Mouse (Mus musculus) heart, embryonic 10.5 days (tissue): ENCODE measurements at regions not wholly inside any gene's neighbourhood (a gene's known extent, or its start where the extent isn't known, plus 50 kb on each side); places are given as distances from the start of the nearest gene placed in this dataset.
"Not testable (repeated sequence)": the region's sequence is repeated elsewhere in the genome, so short reads cannot be mapped to it uniquely, and the experiment has no call there.

Experiments used
- DNase-seq: peaks from one replicate; pipeline ENCODE4 v3.0.0-alpha.2; 2017; ENCODE audit warnings: low spot score
- H3K27ac ChIP-seq: fragments of 300-500 bp; sonication (generic); 2 replicates; pipeline ENCODE4 v1.5.1; 2016; ENCODE audit warnings: mild to moderate bottlenecking
- H3K27me3 ChIP-seq: fragments of 300-500 bp; sonication (generic); 2 replicates; pipeline ENCODE4 v1.6.1; 2016; ENCODE audit warnings: mild to moderate bottlenecking; ENCODE audit not compliant: poor library complexity, insufficient read depth, severe bottlenecking
- H3K36me3 ChIP-seq: fragments of 300-500 bp; sonication (generic); 2 replicates; pipeline ENCODE4 v1.6.1; 2016; ENCODE audit warnings: mild to moderate bottlenecking, moderate library complexity
- H3K4me1 ChIP-seq: fragments of 300-500 bp; sonication (generic); 2 replicates; pipeline ENCODE4 v1.6.1; 2016; ENCODE audit warnings: mild to moderate bottlenecking
- H3K4me3 ChIP-seq: fragments of 300-500 bp; sonication (generic); 2 replicates; pipeline ENCODE4 v1.5.1; 2016; ENCODE audit warnings: mild to moderate bottlenecking, moderate library complexity
- H3K9me3 ChIP-seq: fragments of 300-500 bp; sonication (generic); 2 replicates; pipeline ENCODE4 v1.6.1; 2016; ENCODE audit warnings: mild to moderate bottlenecking, moderate library complexity
- WGBS: fragments of 180-500 bp; shearing (Covaris S2); methylation state at CpG from one replicate; pipeline ENCODE4 v1.1.7; 2016; 5-methylcytosine and 5-hydroxymethylcytosine counted together

DNA sequence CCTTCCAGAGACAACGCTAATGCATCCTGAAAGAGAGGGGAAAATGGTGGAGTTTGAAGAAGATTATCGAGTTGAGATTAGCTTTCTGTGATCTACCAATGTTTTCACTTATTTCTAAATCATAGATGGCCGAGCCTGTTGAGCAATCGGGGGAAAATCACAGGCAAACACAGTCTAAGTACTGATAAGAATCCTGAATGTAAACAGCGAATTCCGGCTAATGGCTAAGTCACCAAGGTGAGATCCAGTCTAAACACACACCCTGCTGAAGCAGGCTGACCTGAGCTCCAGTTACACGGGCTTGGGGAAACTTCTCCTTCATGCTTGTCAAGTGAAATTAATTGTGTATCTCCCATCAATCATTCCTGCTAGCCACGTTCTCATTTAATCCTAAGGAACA is 103.4 kb downstream of the Sox2 start:
- no peaks in the 10 kb centered on the region for H3K9me3 ChIP-seq
- 31% methylated on average over 8 of the region's 8 CpGs for WGBS
- H3K4me3 ChIP-seq, result no peak overlapping the region
- no peaks in the 10 kb centered on the region for H3K27me3 ChIP-seq
- no peak for DNase-seq
- no peaks in the 10 kb centered on the region for H3K36me3 ChIP-seq
- H3K4me1 ChIP-seq, result no peaks in the 10 kb centered on the region
- no peak overlapping the region for H3K27ac ChIP-seq

DNA sequence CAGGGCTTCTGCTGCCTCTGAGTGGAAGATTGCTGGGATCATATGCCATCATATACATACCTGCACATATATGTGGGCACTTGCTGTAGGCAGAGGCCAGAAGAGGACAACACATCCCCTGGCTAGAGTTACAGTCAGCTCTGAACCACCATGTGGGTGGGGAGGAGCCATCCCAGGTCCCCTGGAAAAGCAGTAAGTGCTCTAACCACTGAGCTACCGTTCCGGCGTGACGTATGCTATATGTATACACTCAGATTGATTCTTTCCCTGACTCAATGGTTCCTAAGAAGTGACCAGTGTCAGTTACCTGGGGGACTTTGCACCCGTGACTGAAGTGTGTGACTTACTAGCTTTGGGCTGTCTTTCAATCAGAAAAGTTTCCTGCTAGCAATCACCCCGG is 104.6 kb downstream of the Sox2 start:
- 85% methylated on average over 6 of the region's 6 CpGs for WGBS
- DNase-seq, result no peak
- H3K36me3 ChIP-seq, result no peaks in the 10 kb centered on the region
- no peaks in the 10 kb centered on the region for H3K27me3 ChIP-seq
- no peak overlapping the region for H3K27ac ChIP-seq
- no peak overlapping the region for H3K4me3 ChIP-seq
- no peaks in the 10 kb centered on the region for H3K9me3 ChIP-seq
- no peaks in the 10 kb centered on the region for H3K4me1 ChIP-seq

DNA sequence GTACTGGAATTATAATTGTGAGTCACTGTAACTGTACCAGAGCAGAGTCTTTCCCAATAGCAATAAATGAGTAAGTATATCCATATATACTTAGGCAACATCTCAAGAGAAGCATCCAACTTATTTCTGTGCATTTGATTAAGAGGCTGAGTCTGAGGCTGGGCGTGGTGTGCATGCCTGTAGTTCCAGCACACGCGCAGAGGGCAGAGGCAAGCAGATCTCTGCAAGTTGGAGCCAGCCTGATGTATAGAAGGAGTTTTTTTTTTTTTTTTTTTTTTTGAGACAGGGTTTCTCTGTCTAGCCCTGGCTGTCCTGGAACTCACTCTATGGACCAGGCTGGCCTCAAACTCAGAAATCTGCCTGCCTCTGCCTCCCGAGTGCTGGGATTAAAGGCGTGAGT is 105.1 kb downstream of the Sox2 start:
- H3K36me3 ChIP-seq, result not testable (repeated sequence)

DNA sequence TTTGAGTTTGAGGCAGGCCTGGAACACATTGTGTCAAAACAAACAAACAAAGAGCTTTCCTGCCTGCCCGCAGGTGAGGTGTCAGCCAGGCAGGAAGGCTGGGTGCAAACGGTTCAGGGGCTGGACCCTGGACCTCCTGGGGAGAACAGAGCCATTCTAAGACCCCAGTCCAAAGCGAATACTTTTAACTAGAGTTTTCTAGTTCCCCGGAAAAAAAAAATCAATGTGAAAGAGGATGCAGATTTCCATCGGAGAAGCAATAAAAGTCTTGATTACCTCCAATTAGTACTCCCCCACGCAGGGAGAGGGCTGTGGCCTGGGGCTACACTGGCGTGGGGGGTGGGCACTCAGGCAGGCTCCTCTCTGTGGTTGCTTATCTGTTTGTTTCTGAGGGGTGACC is 106.4 kb downstream of the Sox2 start:
- 17% methylated on average over 7 of the region's 7 CpGs for WGBS
- H3K27ac ChIP-seq, result no peak overlapping the region
- H3K27me3 ChIP-seq, result no peaks in the 10 kb centered on the region
- no peaks in the 10 kb centered on the region for H3K36me3 ChIP-seq
- H3K4me3 ChIP-seq, result no peak overlapping the region
- DNase-seq, result no peak
- no peaks in the 10 kb centered on the region for H3K9me3 ChIP-seq
- no peaks in the 10 kb centered on the region for H3K4me1 ChIP-seq

More for the DNA sequence above, 105.1 kb downstream of the Sox2 start:
- not testable (repeated sequence) for H3K27me3 ChIP-seq, H3K4me3 ChIP-seq, H3K9me3 ChIP-seq, DNase-seq, H3K4me1 ChIP-seq, H3K27ac ChIP-seq
- 88% methylated on average over 5 of the region's 5 CpGs for WGBS

DNA sequence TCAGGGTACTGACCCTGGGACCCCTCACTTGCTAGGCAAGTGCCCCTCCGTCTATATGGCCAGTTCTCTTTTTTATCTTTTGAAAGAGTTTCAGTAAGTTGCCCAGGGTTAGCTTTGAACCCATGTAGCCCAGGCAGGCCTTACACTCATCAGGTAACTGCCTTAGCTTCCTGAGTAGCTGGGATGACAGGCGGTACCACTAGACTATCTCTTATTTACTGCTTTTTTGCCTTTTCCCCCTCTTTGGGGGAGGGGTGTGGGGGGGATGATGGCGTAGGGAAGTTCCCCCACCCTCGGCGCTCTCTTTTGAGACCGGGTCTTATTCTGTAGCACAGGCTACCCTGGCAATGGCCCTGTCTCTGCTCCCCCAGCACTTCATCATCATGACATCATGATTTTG is 106.9 kb downstream of the Sox2 start:
- DNase-seq, result no peak
- H3K27ac ChIP-seq, result no peak overlapping the region
- 59% methylated on average over 6 of the region's 6 CpGs for WGBS
- H3K9me3 ChIP-seq, result no peaks in the 10 kb centered on the region
- no peaks in the 10 kb centered on the region for H3K4me1 ChIP-seq
- H3K36me3 ChIP-seq, result no peaks in the 10 kb centered on the region
- H3K4me3 ChIP-seq, result no peak overlapping the region
- H3K27me3 ChIP-seq, result no peaks in the 10 kb centered on the region

DNA sequence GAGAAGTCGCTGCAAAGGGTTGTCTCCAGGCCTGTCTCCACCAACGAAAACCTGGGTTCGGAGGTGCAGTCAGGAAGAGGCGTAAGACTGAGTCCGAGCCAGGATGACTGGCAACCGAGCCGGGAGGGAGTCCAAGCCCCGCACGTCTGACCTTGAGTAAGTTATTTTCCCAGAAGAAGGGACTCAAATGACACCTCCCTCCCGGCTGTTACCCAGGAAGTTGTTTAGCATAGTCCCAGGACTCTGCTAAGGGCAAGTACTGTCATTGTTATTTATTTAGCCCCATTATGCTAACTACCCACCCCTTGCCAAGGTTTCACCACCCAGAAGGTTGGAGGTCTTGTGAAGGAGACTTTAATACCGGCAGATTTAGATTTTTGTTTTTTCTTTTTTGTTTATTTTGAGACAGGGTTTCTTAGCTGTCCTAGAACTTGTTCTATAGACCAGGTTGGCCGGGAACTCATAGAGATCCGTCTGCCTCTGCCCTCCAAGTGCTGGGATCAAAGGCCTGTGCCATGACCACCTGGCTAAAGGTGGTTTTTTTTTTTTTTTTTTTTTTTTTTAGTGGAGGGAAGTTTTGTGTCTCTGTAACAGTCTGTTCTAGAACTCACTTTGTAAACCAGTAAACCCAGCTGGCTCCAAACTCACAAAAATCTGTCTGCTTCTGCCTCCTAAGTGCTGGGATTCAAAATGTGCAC is 107.8 kb downstream of the Sox2 start:
- no peaks in the 10 kb centered on the region for H3K9me3 ChIP-seq
- DNase-seq, result no peak
- H3K27ac ChIP-seq, result no peak overlapping the region
- no peaks in the 10 kb centered on the region for H3K27me3 ChIP-seq
- H3K36me3 ChIP-seq, result no peaks in the 10 kb centered on the region
- 27% methylated on average over 13 of the region's 13 CpGs for WGBS
- H3K4me1 ChIP-seq, result no peaks in the 10 kb centered on the region
- H3K4me3 ChIP-seq, result no peak overlapping the region

DNA sequence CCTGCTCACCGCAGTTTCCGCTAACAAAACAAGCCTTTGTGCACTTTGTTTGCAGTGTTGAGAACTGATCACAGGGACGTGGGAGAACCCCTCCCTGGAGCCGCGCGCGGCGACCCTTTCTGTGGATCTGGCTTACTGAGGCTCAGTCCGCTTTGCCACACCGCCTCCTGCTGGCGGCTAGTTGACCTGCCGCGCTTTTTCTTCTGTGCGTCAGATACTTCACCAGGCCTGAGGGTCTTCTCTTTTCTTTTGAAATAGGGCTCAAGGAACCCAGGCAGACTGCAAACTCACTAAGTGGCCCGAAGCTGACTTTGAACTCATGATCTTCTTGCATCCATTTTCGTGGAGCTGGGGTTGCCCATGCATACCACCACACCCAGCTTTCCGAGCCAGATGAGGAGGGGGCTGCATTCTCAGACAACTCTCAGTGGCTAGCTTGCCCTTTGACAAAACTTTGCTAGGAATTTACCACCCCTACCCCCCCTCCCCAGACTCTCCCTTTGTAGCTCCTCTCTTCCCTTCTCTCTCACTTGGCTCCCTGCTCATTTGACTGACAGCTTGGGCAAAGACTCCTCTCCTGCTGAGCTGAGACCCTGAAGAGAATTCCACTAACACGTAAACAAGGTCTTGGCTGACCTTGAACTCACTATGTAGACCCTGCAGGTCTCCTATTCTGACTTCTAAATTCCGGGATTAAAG is 109.9 kb downstream of the Sox2 start:
- 60% methylated on average over 19 of the region's 19 CpGs for WGBS
- no peak overlapping the region for H3K27ac ChIP-seq
- H3K36me3 ChIP-seq, result no peaks in the 10 kb centered on the region

DNA sequence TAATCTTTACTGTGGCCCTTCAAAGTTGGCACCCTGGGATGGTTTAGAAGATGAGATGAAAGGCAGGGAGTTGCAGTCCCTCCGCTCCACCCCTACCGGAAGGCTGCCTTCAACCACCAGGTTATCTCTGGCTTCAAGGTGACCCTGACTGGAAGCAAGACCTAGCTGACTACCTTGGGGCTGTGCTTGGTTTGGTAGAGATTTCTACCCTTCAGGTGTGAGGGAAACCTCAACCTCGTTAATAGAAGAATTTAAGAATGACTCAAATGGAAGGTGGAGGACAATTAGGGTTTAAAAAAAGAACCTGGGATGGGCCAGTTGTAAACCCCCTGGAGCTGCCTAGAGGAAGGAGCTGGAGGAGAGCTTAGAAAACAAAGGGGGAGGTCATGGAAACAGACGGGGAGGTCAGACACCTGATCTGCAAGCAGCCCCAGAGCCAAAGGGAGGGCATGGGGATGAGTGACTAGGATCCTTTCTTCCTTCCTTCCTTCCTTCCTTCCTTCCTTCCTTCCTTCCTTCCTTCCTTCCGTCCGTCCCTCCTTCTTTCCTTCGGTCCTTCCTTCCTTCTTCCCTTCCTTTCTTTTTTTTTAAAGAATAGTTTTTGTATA is 111.1 kb downstream of the Sox2 start:
- 70% methylated on average over 7 of the region's 7 CpGs for WGBS

More for the DNA sequence above, 109.9 kb downstream of the Sox2 start:
- no peak overlapping the region for H3K4me3 ChIP-seq
- H3K4me1 ChIP-seq, result no peaks in the 10 kb centered on the region
- no peaks in the 10 kb centered on the region; the same call in 1 of the 2 replicates for H3K27me3 ChIP-seq
- H3K9me3 ChIP-seq, result no peaks in the 10 kb centered on the region
- no peak for DNase-seq

DNA sequence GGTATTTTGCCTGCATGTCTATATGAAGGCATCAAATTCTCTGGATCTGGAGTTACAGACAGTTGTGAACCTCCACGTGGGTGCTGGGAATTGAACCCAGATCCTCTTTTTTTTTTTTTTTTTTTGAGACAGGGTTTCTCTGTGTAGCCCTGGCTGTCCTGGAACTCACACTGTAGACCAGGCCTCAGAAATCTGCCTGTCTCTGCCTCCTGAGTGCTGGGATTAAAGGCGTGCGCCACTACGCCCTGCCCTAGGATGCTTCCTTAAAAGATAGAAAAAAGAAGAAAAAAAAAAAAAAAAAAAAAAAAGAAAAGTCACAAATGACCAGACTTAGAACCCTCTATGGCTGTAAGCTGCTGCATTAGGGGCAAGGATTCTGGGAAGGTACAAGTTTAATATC is 111.6 kb downstream of the Sox2 start:
- H3K27me3 ChIP-seq, result no peaks in the 10 kb centered on the region; the same call in 1 of the 2 replicates
- no peaks in the 10 kb centered on the region for H3K4me1 ChIP-seq
- WGBS, result 89% methylated on average over 4 of the region's 4 CpGs
- no peak overlapping the region for H3K27ac ChIP-seq
- H3K4me3 ChIP-seq, result no peak overlapping the region
- H3K9me3 ChIP-seq, result no peaks in the 10 kb centered on the region
- no peak for DNase-seq
- H3K36me3 ChIP-seq, result no peaks in the 10 kb centered on the region

More for the DNA sequence above, 111.1 kb downstream of the Sox2 start:
- Histone ChIP-seq H3K4me1 (no peaks in the 10 kb centered on the region), H3K9me3 (no peaks in the 10 kb centered on the region), H3K27me3 (no peaks in the 10 kb centered on the region; the same call in 1 of the 2 replicates), H3K27ac (no peak overlapping the region), H3K4me3 (no peak overlapping the region), H3K36me3 (no peaks in the 10 kb centered on the region)
- no peak for DNase-seq

DNA sequence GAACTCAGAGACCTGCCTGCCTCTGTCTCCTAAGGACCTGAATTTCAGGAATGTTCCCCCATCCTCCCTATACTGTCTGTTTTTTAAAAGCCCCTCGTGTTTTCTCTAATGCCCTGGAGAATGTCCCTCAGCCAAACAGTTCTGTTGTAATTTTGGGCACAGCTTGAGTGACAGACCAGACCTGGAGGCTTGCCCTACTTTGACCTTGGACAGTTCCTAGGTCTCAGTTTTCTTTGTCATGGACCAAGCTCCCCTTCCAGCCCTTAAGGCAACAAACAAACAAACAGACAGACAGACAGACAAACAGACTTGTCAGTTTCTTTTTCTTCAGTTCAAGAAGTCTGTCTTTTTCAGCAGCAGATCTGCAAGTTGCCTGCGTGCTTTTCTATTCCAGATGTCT is 114.4 kb downstream of the Sox2 start:
- Histone ChIP-seq H3K4me3 (no peak overlapping the region), H3K9me3 (no peaks in the 10 kb centered on the region), H3K4me1 (no peaks in the 10 kb centered on the region), H3K27me3 (no peaks in the 10 kb centered on the region; the same call in 1 of the 2 replicates), H3K36me3 (no peaks in the 10 kb centered on the region), H3K27ac (no peak overlapping the region)
- no peak for DNase-seq
- WGBS, result 60% methylated on average over 2 of the region's 2 CpGs

DNA sequence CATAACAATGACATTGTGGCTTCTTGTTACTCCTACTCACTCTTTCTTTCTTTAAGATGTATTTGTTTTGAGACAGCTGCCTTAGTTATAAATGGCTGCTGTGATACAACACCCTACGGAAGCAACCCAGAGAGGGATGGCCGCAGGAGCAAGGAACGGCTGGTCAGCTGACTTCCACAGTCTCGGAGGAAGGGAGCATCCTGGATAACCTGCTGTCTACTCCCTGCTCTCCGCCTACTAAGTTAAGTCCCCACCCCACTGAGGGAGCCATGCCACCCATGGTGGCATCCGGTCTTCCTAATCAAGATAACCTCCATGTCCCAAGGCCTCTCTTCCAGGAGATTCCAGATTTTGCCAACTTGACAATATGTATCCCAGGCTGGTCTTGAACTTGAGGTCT is 114.9 kb downstream of the Sox2 start:
- Histone ChIP-seq H3K27ac (no peak overlapping the region), H3K4me1 (no peaks in the 10 kb centered on the region), H3K36me3 (no peaks in the 10 kb centered on the region), H3K27me3 (no peaks in the 10 kb centered on the region; the same call in 1 of the 2 replicates), H3K9me3 (no peaks in the 10 kb centered on the region), H3K4me3 (no peak overlapping the region)
- no peak for DNase-seq
- WGBS, result 70% methylated on average over 6 of the region's 6 CpGs

DNA sequence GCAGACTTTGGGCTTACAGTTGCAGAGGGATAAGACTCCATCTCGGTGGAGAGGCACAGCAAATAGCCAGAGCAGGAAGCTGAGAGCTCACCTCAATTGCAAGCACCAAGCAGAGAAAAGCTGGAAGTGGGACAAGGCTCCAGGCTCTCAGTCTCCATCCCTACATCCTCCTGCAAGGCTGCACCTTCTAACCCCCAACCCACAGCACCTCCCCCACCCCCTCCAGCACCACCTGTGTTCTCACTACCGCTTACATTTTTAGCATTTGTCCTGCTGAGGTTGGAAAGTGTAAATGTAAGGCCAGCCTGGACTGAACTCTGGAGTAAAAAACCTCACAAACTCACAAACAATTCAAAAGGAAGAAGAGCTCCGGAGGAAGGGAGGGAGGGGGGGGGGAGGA is 119.6 kb downstream of the Sox2 start:
- H3K4me3 ChIP-seq, result no peak overlapping the region
- DNase-seq, result no peak
- peaks cover 6% of the 10 kb centered on the region; the same call in 1 of the 2 replicates for H3K4me1 ChIP-seq
- no peaks in the 10 kb centered on the region for H3K9me3 ChIP-seq
- peaks cover 7% of the 10 kb centered on the region; the same call in 1 of the 2 replicates for H3K27me3 ChIP-seq
- H3K27ac ChIP-seq, result no peak overlapping the region
- H3K36me3 ChIP-seq, result no peaks in the 10 kb centered on the region
- WGBS, result 32% methylated on average over 2 of the region's 3 CpGs

DNA sequence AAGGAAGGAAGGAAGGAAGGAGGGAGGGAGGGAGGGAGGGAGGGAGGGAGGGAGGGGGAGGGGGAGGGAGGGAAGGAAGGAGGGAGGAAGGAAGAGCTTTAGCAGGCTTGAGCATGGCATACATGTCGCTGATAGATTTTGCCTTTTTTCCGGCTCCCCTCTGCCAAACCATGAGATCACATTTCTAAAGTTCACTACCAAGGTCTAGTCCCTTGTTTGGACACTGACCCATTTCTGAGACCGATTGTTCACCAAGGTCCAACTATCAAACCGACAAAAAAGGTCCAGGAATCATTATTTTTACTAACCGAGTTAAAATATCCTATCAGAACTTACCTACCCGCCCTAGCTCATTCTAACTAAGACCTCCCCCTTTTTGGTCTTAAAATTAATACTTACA is 120.1 kb downstream of the Sox2 start:
- H3K4me3 ChIP-seq, result no peak overlapping the region
- no peaks in the 10 kb centered on the region for H3K9me3 ChIP-seq
- DNase-seq, result no peak
- no peaks in the 10 kb centered on the region for H3K36me3 ChIP-seq
- WGBS, result 68% methylated on average over 6 of the region's 6 CpGs
- H3K4me1 ChIP-seq, result peaks cover 6% of the 10 kb centered on the region; the same call in 1 of the 2 replicates
- peaks cover 7% of the 10 kb centered on the region; the same call in 1 of the 2 replicates for H3K27me3 ChIP-seq
- no peak overlapping the region for H3K27ac ChIP-seq
